Mouse (Mus musculus): ENCODE measurements around the gene Gm17334. TPM values are rescaled to one million over a fixed set of nuclear protein-coding genes. Genes with fewer than 3 reads are reported as not detected.

Gene Gm17334
- polyA plus RNA-seq, 1 experiment from 2014 or later = 0.68 TPM

GRCm38 (mm10) chr11:53736771-53737572 is 36.0 kb downstream of the Gm17334 start:
- no peaks in the 10 kb centered on the region for H3K9me3 ChIP-seq (ENCODE audit: control insufficient read depth, low read length)
- H3K27me3 ChIP-seq (replicated peaks; ENCODE audit: control insufficient read depth, insufficient read depth, low read length) = no peaks in the 10 kb centered on the region
- H3K27ac ChIP-seq (ENCODE audit: low read depth) = no peak overlapping the region
- H3K9ac ChIP-seq (ENCODE audit: low read length) = no peak overlapping the region
- WGBS = 56% methylated on average over 14 of the region's 14 CpGs
- H3K4me1 ChIP-seq (replicated peaks; ENCODE audit: control insufficient read depth, insufficient read depth, low read length) = no peaks in the 10 kb centered on the region
- H3K4me3 ChIP-seq (ENCODE audit: low read depth, low read length) = no peak overlapping the region
- ATAC-seq (replicated peaks; ENCODE audit: low FRiP score, low TSS enrichment, low read depth) = no peak; the same call in 1 of the 2 replicates
- no peak overlapping the region for H3K4me2 ChIP-seq (ENCODE audit: low read length)
- H3K36me3 ChIP-seq (ENCODE audit: control insufficient read depth, insufficient read depth, low read length) = no peaks in the 10 kb centered on the region
- peak; percentile 87 for DNase-seq (ENCODE audit: low spot score)

GRCm38 (mm10) chr11:53735682-53736245 is 37.2 kb downstream of the Gm17334 start:
- ATAC-seq (replicated peaks; ENCODE audit: low FRiP score, low TSS enrichment, low read depth) (peak; percentile 82), DNase-seq (ENCODE audit: low spot score) (peak; percentile 81)
- Histone ChIP-seq H3K27ac (ENCODE audit: low read depth) (no peak overlapping the region), H3K9me3 (ENCODE audit: control insufficient read depth, low read length) (no peaks in the 10 kb centered on the region), H3K9ac (ENCODE audit: low read length) (peak overlapping the region; percentile 35; the same call in 1 of the 2 replicates), H3K4me2 (ENCODE audit: low read length) (peak overlapping the region; percentile 44), H3K4me1 (replicated peaks; ENCODE audit: control insufficient read depth, insufficient read depth, low read length) (no peaks in the 10 kb centered on the region), H3K4me3 (ENCODE audit: low read depth, low read length) (no peak overlapping the region), H3K27me3 (replicated peaks; ENCODE audit: control insufficient read depth, insufficient read depth, low read length) (no peaks in the 10 kb centered on the region), H3K36me3 (ENCODE audit: control insufficient read depth, insufficient read depth, low read length) (no peaks in the 10 kb centered on the region)
- WGBS = 28% methylated on average over 17 of the region's 17 CpGs

- DNase-seq (ENCODE audit: low spot score) = no peak
- H3K4me3 ChIP-seq (ENCODE audit: low read depth, low read length) = no peak overlapping the region
- peak overlapping the region; percentile 44; the same call in 1 of the 2 replicates for H3K4me2 ChIP-seq (ENCODE audit: low read length)
- no peaks in the 10 kb centered on the region for H3K36me3 ChIP-seq (ENCODE audit: control insufficient read depth, insufficient read depth, low read length)
- no peak for ATAC-seq (replicated peaks; ENCODE audit: low FRiP score, low TSS enrichment, low read depth)
- no peak overlapping the region for H3K27ac ChIP-seq (ENCODE audit: low read depth)
- no peaks in the 10 kb centered on the region for H3K4me1 ChIP-seq (replicated peaks; ENCODE audit: control insufficient read depth, insufficient read depth, low read length)
- H3K27me3 ChIP-seq (replicated peaks; ENCODE audit: control insufficient read depth, insufficient read depth, low read length) = no peaks in the 10 kb centered on the region
- no peaks in the 10 kb centered on the region for H3K9me3 ChIP-seq (ENCODE audit: control insufficient read depth, low read length)
- no peak overlapping the region for H3K9ac ChIP-seq (ENCODE audit: low read length)
- 70% methylated on average over 18 of the region's 18 CpGs for WGBS
Measured at GRCm38 (mm10) chr11:53734970-53735681, 37.9 kb downstream of the Gm17334 start.

- H3K4me3 ChIP-seq (ENCODE audit: low read depth, low read length) = no peak overlapping the region
- no peak overlapping the region for H3K9ac ChIP-seq (ENCODE audit: low read length)
- no peaks in the 10 kb centered on the region for H3K36me3 ChIP-seq (ENCODE audit: control insufficient read depth, insufficient read depth, low read length)
- DNase-seq (ENCODE audit: low spot score) (no peak), ATAC-seq (replicated peaks; ENCODE audit: low FRiP score, low TSS enrichment, low read depth) (no peak)
- no peaks in the 10 kb centered on the region for H3K27me3 ChIP-seq (replicated peaks; ENCODE audit: control insufficient read depth, insufficient read depth, low read length)
- WGBS = 76% methylated on average over 2 of the region's 2 CpGs
- no peak overlapping the region for H3K4me2 ChIP-seq (ENCODE audit: low read length)
- H3K9me3 ChIP-seq (ENCODE audit: control insufficient read depth, low read length) = no peaks in the 10 kb centered on the region
- no peak overlapping the region for H3K27ac ChIP-seq (ENCODE audit: low read depth)
- no peaks in the 10 kb centered on the region for H3K4me1 ChIP-seq (replicated peaks; ENCODE audit: control insufficient read depth, insufficient read depth, low read length)
Measured at GRCm38 (mm10) chr11:53734431-53734830, 38.6 kb downstream of the Gm17334 start.

GRCm38 (mm10) chr11:53733824-53734223 is 39.2 kb downstream of the Gm17334 start:
- Histone ChIP-seq H3K4me2 (ENCODE audit: low read length) (no peak overlapping the region), H3K4me1 (replicated peaks; ENCODE audit: control insufficient read depth, insufficient read depth, low read length) (no peaks in the 10 kb centered on the region), H3K27ac (ENCODE audit: low read depth) (no peak overlapping the region), H3K4me3 (ENCODE audit: low read depth, low read length) (no peak overlapping the region), H3K9ac (ENCODE audit: low read length) (no peak overlapping the region), H3K9me3 (ENCODE audit: control insufficient read depth, low read length) (no peaks in the 10 kb centered on the region), H3K27me3 (replicated peaks; ENCODE audit: control insufficient read depth, insufficient read depth, low read length) (no peaks in the 10 kb centered on the region), H3K36me3 (ENCODE audit: control insufficient read depth, insufficient read depth, low read length) (no peaks in the 10 kb centered on the region)
- DNase-seq (ENCODE audit: low spot score) = no peak
- ATAC-seq (replicated peaks; ENCODE audit: low FRiP score, low TSS enrichment, low read depth) = no peak
- 86% methylated on average over 7 of the region's 7 CpGs for WGBS

GRCm38 (mm10) chr11:53732244-53732643 is 40.7 kb downstream of the Gm17334 start:
- Histone ChIP-seq H3K4me1 (replicated peaks; ENCODE audit: control insufficient read depth, insufficient read depth, low read length) (no peaks in the 10 kb centered on the region), H3K4me2 (ENCODE audit: low read length) (no peak overlapping the region), H3K9ac (ENCODE audit: low read length) (no peak overlapping the region), H3K36me3 (ENCODE audit: control insufficient read depth, insufficient read depth, low read length) (no peaks in the 10 kb centered on the region), H3K27me3 (replicated peaks; ENCODE audit: control insufficient read depth, insufficient read depth, low read length) (no peaks in the 10 kb centered on the region), H3K27ac (ENCODE audit: low read depth) (no peak overlapping the region), H3K9me3 (ENCODE audit: control insufficient read depth, low read length) (no peaks in the 10 kb centered on the region), H3K4me3 (ENCODE audit: low read depth, low read length) (no peak overlapping the region)
- 86% methylated on average over 8 of the region's 8 CpGs for WGBS
- no peak for ATAC-seq (replicated peaks; ENCODE audit: low FRiP score, low TSS enrichment, low read depth)
- no peak for DNase-seq (ENCODE audit: low spot score)

GRCm38 (mm10) chr11:53731457-53731856 is 41.5 kb downstream of the Gm17334 start:
- H3K4me3 ChIP-seq (ENCODE audit: low read depth, low read length) = no peak overlapping the region
- H3K9me3 ChIP-seq (ENCODE audit: control insufficient read depth, low read length) = no peaks in the 10 kb centered on the region
- ATAC-seq (replicated peaks; ENCODE audit: low FRiP score, low TSS enrichment, low read depth) (no peak), DNase-seq (ENCODE audit: low spot score) (no peak)
- no peak overlapping the region for H3K27ac ChIP-seq (ENCODE audit: low read depth)
- 98% methylated on average over 7 of the region's 7 CpGs for WGBS
- H3K4me2 ChIP-seq (ENCODE audit: low read length) = no peak overlapping the region
- no peaks in the 10 kb centered on the region for H3K36me3 ChIP-seq (ENCODE audit: control insufficient read depth, insufficient read depth, low read length)
- no peaks in the 10 kb centered on the region for H3K4me1 ChIP-seq (replicated peaks; ENCODE audit: control insufficient read depth, insufficient read depth, low read length)
- no peak overlapping the region for H3K9ac ChIP-seq (ENCODE audit: low read length)
- H3K27me3 ChIP-seq (replicated peaks; ENCODE audit: control insufficient read depth, insufficient read depth, low read length) = no peaks in the 10 kb centered on the region
